Mouse (Mus musculus) brown adipose tissue, adult 24 weeks (tissue): ENCODE results near the gene Ube2t. TPM values are rescaled to one million over a fixed set of nuclear protein-coding genes. Genes with fewer than 3 reads are reported as not detected.
A peak's percentile ranks its signal among the peaks of the same experiment; 100 is the strongest.

Experiments
- H3K27ac ChIP-seq: fragments of 200-500 bp; replicated peaks from 2 replicates; pipeline ENCODE4 v1.5.1; 2012; ENCODE audit warnings: low read depth, mild to moderate bottlenecking, low read length
- H3K4me1 ChIP-seq: fragments of 200-500 bp; 2 replicates; pipeline ENCODE4 v1.6.1; 2012; ENCODE audit warnings: low read length, mixed read lengths; ENCODE audit not compliant: control insufficient read depth, insufficient read depth, insufficient read length
- H3K4me3 ChIP-seq: fragments of 200-500 bp; 2 replicates; pipeline ENCODE4 v1.5.1; 2012; ENCODE audit warnings: low read depth, mild to moderate bottlenecking, low read length, moderate library complexity; ENCODE audit not compliant: insufficient read depth
- polyA plus RNA-seq: library from polyadenylated mRNA; stranded (reverse); fragments of >200 nt; gene quantifications from 2 replicates; pipeline ENCODE4 v1.2.4, GENCODE M21; 2012; ENCODE audit not compliant: missing spikeins, insufficient read depth, insufficient read length

The Ube2t gene
- polyA plus RNA-seq, result not detected in 2 replicates

- Histone ChIP-seq H3K27ac (no peak within 1 kb of the TSS), H3K4me1 (no peaks in the 10 kb centered on the region), H3K4me3 (peak within 1 kb of the TSS; percentile 87)
Observed at GRCm38 (mm10) chr1:134962053-134962803, at the start of gene Ube2t. TSS of gene Ube2t (plus strand) at chr1:134962565.

- Histone ChIP-seq H3K4me3 (no peak overlapping the region), H3K4me1 (peaks cover 3% of the 10 kb centered on the region; the same call in 1 of the 2 replicates), H3K27ac (no peak overlapping the region)
Observed at GRCm38 (mm10) chr1:134913535-134913934, 48.8 kb upstream of the Ube2t start.

- H3K4me3 ChIP-seq, result no peak overlapping the region
- no peaks in the 10 kb centered on the region for H3K4me1 ChIP-seq
- no peak overlapping the region for H3K27ac ChIP-seq
Observed at GRCm38 (mm10) chr1:134915421-134915820, 46.9 kb upstream of the Ube2t start.

GRCm38 (mm10) chr1:134919010-134919409 lies 43.4 kb upstream of the Ube2t start:
- no peak overlapping the region for H3K4me3 ChIP-seq
- H3K27ac ChIP-seq, result no peak overlapping the region
- peaks cover 3% of the 10 kb centered on the region; the same call in 1 of the 2 replicates for H3K4me1 ChIP-seq

- no peak overlapping the region for H3K27ac ChIP-seq
- no peak overlapping the region for H3K4me3 ChIP-seq
- H3K4me1 ChIP-seq, result 0 out of 2 replicates have a peak, but pooled peaks cover 2% of the 10 kb centered on the region
Observed at GRCm38 (mm10) chr1:134932431-134932830, 29.9 kb upstream of the Ube2t start.

- Histone ChIP-seq H3K4me1 (0 out of 2 replicates have a peak, but pooled peaks cover 2% of the 10 kb centered on the region), H3K27ac (no peak overlapping the region)
Observed at GRCm38 (mm10) chr1:134936335-134936734, 26.0 kb upstream of the Ube2t start.

GRCm38 (mm10) chr1:134938233-134938632 lies 24.1 kb upstream of the Ube2t start:
- H3K27ac ChIP-seq, result no peak overlapping the region
- no peak overlapping the region for H3K4me3 ChIP-seq
- 0 out of 2 replicates have a peak, but pooled peaks cover 2% of the 10 kb centered on the region for H3K4me1 ChIP-seq

More at GRCm38 (mm10) chr1:134936335-134936734, 26.0 kb upstream of the Ube2t start:
- H3K4me3 ChIP-seq, result no peak overlapping the region

- Histone ChIP-seq H3K4me3 (no peak overlapping the region), H3K4me1 (no peaks in the 10 kb centered on the region), H3K27ac (no peak overlapping the region)
Observed at GRCm38 (mm10) chr1:134940863-134941262, 21.5 kb upstream of the Ube2t start.

- no peak overlapping the region for H3K4me3 ChIP-seq
- no peaks in the 10 kb centered on the region for H3K4me1 ChIP-seq
- H3K27ac ChIP-seq, result no peak overlapping the region
Observed at GRCm38 (mm10) chr1:134942898-134943297, 19.5 kb upstream of the Ube2t start.

- no peak overlapping the region for H3K4me3 ChIP-seq
- H3K4me1 ChIP-seq, result no peaks in the 10 kb centered on the region
- H3K27ac ChIP-seq, result no peak overlapping the region
Observed at GRCm38 (mm10) chr1:134947590-134947989, 14.8 kb upstream of the Ube2t start.

- Histone ChIP-seq H3K4me3 (no peak overlapping the region), H3K27ac (no peak overlapping the region)
Observed at GRCm38 (mm10) chr1:134949946-134950345, 12.4 kb upstream of the Ube2t start.

GRCm38 (mm10) chr1:134955050-134955636 lies 7.2 kb upstream of the Ube2t start:
- Histone ChIP-seq H3K27ac (no peak overlapping the region), H3K4me1 (no peaks in the 10 kb centered on the region)

More at GRCm38 (mm10) chr1:134949946-134950345, 12.4 kb upstream of the Ube2t start:
- H3K4me1 ChIP-seq, result no peaks in the 10 kb centered on the region

GRCm38 (mm10) chr1:134955637-134956176 lies 6.7 kb upstream of the Ube2t start, which contains the start of gene Ppp1r12b:
TSS of gene Ppp1r12b (minus strand) at chr1:134955942.
- Histone ChIP-seq H3K4me3 (peak within 1 kb of the TSS; percentile 82), H3K4me1 (no peaks in the 10 kb centered on the region), H3K27ac (peak within 1 kb of the TSS; percentile 48; the same call in 1 of the 2 replicates)

More at GRCm38 (mm10) chr1:134955050-134955636, 7.2 kb upstream of the Ube2t start:
- H3K4me3 ChIP-seq, result peak overlapping the region; percentile 82

- H3K27ac ChIP-seq, result no peak overlapping the region
- no peak overlapping the region for H3K4me3 ChIP-seq
- no peaks in the 10 kb centered on the region for H3K4me1 ChIP-seq
Observed at GRCm38 (mm10) chr1:134960634-134961033, 1.7 kb upstream of the Ube2t start.

GRCm38 (mm10) chr1:134962821-134963220 lies 456 bp downstream of the Ube2t start:
- Histone ChIP-seq H3K27ac (no peak overlapping the region), H3K4me3 (peak overlapping the region; percentile 87), H3K4me1 (no peaks in the 10 kb centered on the region)
